Mouse (Mus musculus) kidney, embryonic 14.5 days (tissue): ENCODE measurements at regions not wholly inside any gene's neighbourhood (a gene's known extent, or its start where the extent isn't known, plus 50 kb on each side); places are given as distances from the start of the nearest gene placed in this dataset.

ENCODE experiments used
- ATAC-seq: fragments of 200-750 bp; cut with Nextera tagmentation; 2 replicates; pipeline ENCODE4 v1.8.0; 2017; ENCODE audit warnings: moderate number of reproducible peaks, mild to moderate bottlenecking, moderate TSS enrichment, moderate library complexity; ENCODE audit not compliant: low FRiP score, low TSS enrichment
- H3K27ac ChIP-seq: fragments of 300-500 bp; sonication (generic); 2 replicates; pipeline ENCODE4 v1.5.1; 2014; ENCODE audit warnings: low read depth, mild to moderate bottlenecking, low read length, moderate library complexity, mixed read lengths
- H3K27me3 ChIP-seq: fragments of 300-500 bp; sonication (generic); 2 replicates; pipeline ENCODE4 v1.6.1; 2014; ENCODE audit warnings: mild to moderate bottlenecking, low read length; ENCODE audit not compliant: control insufficient read depth, insufficient read depth
- H3K36me3 ChIP-seq: fragments of 300-500 bp; sonication (generic); 2 replicates; pipeline ENCODE4 v1.6.1; 2014; ENCODE audit warnings: low read length, mixed read lengths; ENCODE audit not compliant: control insufficient read depth, insufficient read depth
- H3K4me1 ChIP-seq: fragments of 300-500 bp; sonication (generic); 2 replicates; pipeline ENCODE4 v1.6.1; 2014; ENCODE audit warnings: low read length, mixed read lengths; ENCODE audit not compliant: control insufficient read depth, insufficient read depth
- H3K4me2 ChIP-seq: fragments of 300-500 bp; sonication (generic); replicated peaks from 2 replicates; pipeline ENCODE4 v1.6.1; 2014; ENCODE audit warnings: low read depth, mild to moderate bottlenecking, low read length
- H3K4me3 ChIP-seq: fragments of 300-500 bp; sonication (generic); 2 replicates; pipeline ENCODE4 v1.5.1; 2014; ENCODE audit warnings: mild to moderate bottlenecking, low read length
- H3K9ac ChIP-seq: fragments of 300-500 bp; sonication (generic); 2 replicates; pipeline ENCODE4 v1.6.1; 2014; ENCODE audit warnings: low read depth, mild to moderate bottlenecking, low read length, moderate library complexity
- H3K9me3 ChIP-seq: fragments of 300-500 bp; sonication (generic); 2 replicates; pipeline ENCODE4 v1.6.1; 2016; ENCODE audit warnings: low read length; ENCODE audit not compliant: control insufficient read depth
- WGBS: fragments of 180-500 bp; shearing (Covaris S2); extraction: QIAGEN DNeasy Blood & Tissue Kit; methylation state at CpG from one replicate; pipeline ENCODE4 v1.1.7; 2014; 5-methylcytosine and 5-hydroxymethylcytosine counted together

- 32% methylated on average over 7 of the region's 7 CpGs for whole genome bisulfite sequencing
- Histone ChIP-seq H3K4me1 (peaks cover 17% of the 10 kb centered on the region; the same call in 1 of the 2 replicates), H3K36me3 (no peaks in the 10 kb centered on the region), H3K27me3 (no peaks in the 10 kb centered on the region), H3K4me2 (no peak overlapping the region), H3K4me3 (no peak overlapping the region), H3K9ac (no peak overlapping the region), H3K9me3 (no peaks in the 10 kb centered on the region), H3K27ac (no peak overlapping the region)
- ATAC-seq: no peak
Observed at GRCm38 (mm10) chr1:136694983-136695382, 70.3 kb downstream of the Zfp281 start.

- Histone ChIP-seq H3K4me1 (peaks cover 17% of the 10 kb centered on the region; the same call in 1 of the 2 replicates), H3K27me3 (no peaks in the 10 kb centered on the region), H3K36me3 (no peaks in the 10 kb centered on the region), H3K4me2 (peak overlapping the region; percentile 32), H3K27ac (no peak overlapping the region), H3K9ac (peak overlapping the region; percentile 31; the same call in 1 of the 2 replicates), H3K9me3 (no peaks in the 10 kb centered on the region), H3K4me3 (peak overlapping the region; percentile 7; the same call in 1 of the 2 replicates)
- 0 out of 2 replicates have a peak, but pooled peaks have one; percentile 11 for ATAC-seq
- 11% methylated on average over 19 of the region's 19 CpGs for WGBS
Observed at GRCm38 (mm10) chr1:136696077-136696641, 71.5 kb downstream of the Zfp281 start.

GRCm38 (mm10) chr1:136698454-136699152 lies 73.9 kb downstream of the Zfp281 start:
- Histone ChIP-seq H3K36me3 (no peaks in the 10 kb centered on the region), H3K4me3 (no peak overlapping the region), H3K27me3 (no peaks in the 10 kb centered on the region), H3K4me1 (peaks cover 17% of the 10 kb centered on the region; the same call in 1 of the 2 replicates), H3K27ac (no peak overlapping the region; the same call in 1 of the 2 replicates), H3K9me3 (no peaks in the 10 kb centered on the region), H3K9ac (no peak overlapping the region), H3K4me2 (no peak overlapping the region)
- no peak for ATAC-seq
- WGBS: 24% methylated on average over 9 of the region's 9 CpGs

GRCm38 (mm10) chr1:136699153-136699524 lies 74.4 kb downstream of the Zfp281 start:
- H3K4me1 ChIP-seq: peaks cover 17% of the 10 kb centered on the region; the same call in 1 of the 2 replicates
- H3K36me3 ChIP-seq: no peaks in the 10 kb centered on the region
- 73% methylated on average over 7 of the region's 7 CpGs for WGBS
- no peak overlapping the region for H3K27ac ChIP-seq
- no peak overlapping the region for H3K4me3 ChIP-seq
- ATAC-seq: no peak
- no peaks in the 10 kb centered on the region for H3K9me3 ChIP-seq
- H3K27me3 ChIP-seq: no peaks in the 10 kb centered on the region
- H3K9ac ChIP-seq: no peak overlapping the region
- H3K4me2 ChIP-seq: no peak overlapping the region

GRCm38 (mm10) chr1:136699571-136699970 lies 74.9 kb downstream of the Zfp281 start:
- H3K4me3 ChIP-seq: no peak overlapping the region
- H3K36me3 ChIP-seq: no peaks in the 10 kb centered on the region
- 85% methylated on average over 8 of the region's 8 CpGs for WGBS
- no peak for ATAC-seq
- H3K4me1 ChIP-seq: peaks cover 17% of the 10 kb centered on the region; the same call in 1 of the 2 replicates
- H3K4me2 ChIP-seq: no peak overlapping the region
- H3K9me3 ChIP-seq: no peaks in the 10 kb centered on the region
- no peak overlapping the region for H3K9ac ChIP-seq
- H3K27ac ChIP-seq: no peak overlapping the region
- H3K27me3 ChIP-seq: no peaks in the 10 kb centered on the region

- WGBS: 82% methylated on average over 5 of the region's 5 CpGs
- Histone ChIP-seq H3K4me3 (no peak overlapping the region), H3K9me3 (no peaks in the 10 kb centered on the region), H3K4me1 (0 out of 2 replicates have a peak, but pooled peaks cover under 1% of the 10 kb centered on the region), H3K9ac (no peak overlapping the region), H3K27me3 (no peaks in the 10 kb centered on the region), H3K4me2 (no peak overlapping the region), H3K27ac (no peak overlapping the region), H3K36me3 (no peaks in the 10 kb centered on the region)
- ATAC-seq: no peak
Observed at GRCm38 (mm10) chr1:136704139-136704538, 79.4 kb downstream of the Zfp281 start.

GRCm38 (mm10) chr1:136706509-136706908 lies 81.8 kb downstream of the Zfp281 start:
- 77% methylated on average over 8 of the region's 8 CpGs for WGBS
- H3K4me1 ChIP-seq: no peaks in the 10 kb centered on the region
- H3K36me3 ChIP-seq: no peaks in the 10 kb centered on the region
- no peak overlapping the region for H3K4me2 ChIP-seq
- no peaks in the 10 kb centered on the region; the same call in 1 of the 2 replicates for H3K9me3 ChIP-seq
- no peak overlapping the region for H3K4me3 ChIP-seq
- H3K27me3 ChIP-seq: no peaks in the 10 kb centered on the region
- ATAC-seq: no peak
- no peak overlapping the region for H3K9ac ChIP-seq
- H3K27ac ChIP-seq: no peak overlapping the region

- no peak for ATAC-seq
- Histone ChIP-seq H3K9me3 (no peaks in the 10 kb centered on the region; the same call in 1 of the 2 replicates), H3K27me3 (no peaks in the 10 kb centered on the region), H3K4me3 (no peak overlapping the region), H3K4me2 (no peak overlapping the region), H3K27ac (no peak overlapping the region), H3K4me1 (no peaks in the 10 kb centered on the region), H3K9ac (no peak overlapping the region), H3K36me3 (no peaks in the 10 kb centered on the region)
- WGBS: 88% methylated on average over 8 of the region's 8 CpGs
Observed at GRCm38 (mm10) chr1:136707394-136707793, 82.7 kb downstream of the Zfp281 start.

GRCm38 (mm10) chr1:136707866-136708265 lies 83.2 kb downstream of the Zfp281 start:
- H3K9me3 ChIP-seq: no peaks in the 10 kb centered on the region; the same call in 1 of the 2 replicates
- no peak overlapping the region for H3K4me2 ChIP-seq
- no peak for ATAC-seq
- H3K9ac ChIP-seq: no peak overlapping the region
- H3K27ac ChIP-seq: no peak overlapping the region
- H3K4me1 ChIP-seq: no peaks in the 10 kb centered on the region
- H3K27me3 ChIP-seq: no peaks in the 10 kb centered on the region
- 82% methylated on average over 12 of the region's 12 CpGs for WGBS
- no peaks in the 10 kb centered on the region for H3K36me3 ChIP-seq
- no peak overlapping the region for H3K4me3 ChIP-seq
